Mouse (Mus musculus) myocyte (in vitro differentiated cells): Measurements from ENCODE around the gene Cebpb. TPM values are rescaled to one million over a fixed set of nuclear protein-coding genes. Genes with fewer than 3 reads are reported as not detected.
"Not testable (repeated sequence)": the region's sequence is repeated elsewhere in the genome, so short reads cannot be mapped to it uniquely, and the experiment has no call there.

ENCODE experiments used
- H3K27me3 ChIP-seq: one replicate; pipeline ENCODE4 v1.6.1; 2011; ENCODE audit not compliant: control insufficient read depth, insufficient read depth, insufficient read length
- H3K36me3 ChIP-seq: one replicate; pipeline ENCODE4 v1.6.1; 2011; ENCODE audit not compliant: control insufficient read depth, insufficient read depth
- H3K4me2 ChIP-seq: one replicate; pipeline ENCODE4 v1.6.1; 2011; ENCODE audit warnings: low read depth, control low read depth
- H3K4me3 ChIP-seq: one replicate; pipeline ENCODE4 v1.5.1; 2011; ENCODE audit warnings: mild to moderate bottlenecking, control low read depth, moderate library complexity
- H3K79me2 ChIP-seq: one replicate; pipeline ENCODE4 v1.6.1; 2011; ENCODE audit not compliant: control insufficient read depth, insufficient read depth
- H3ac ChIP-seq: one replicate; pipeline ENCODE4 v1.6.1; 2011; ENCODE audit not compliant: control insufficient read depth, insufficient read length
- CEBPB ChIP-seq: IDR thresholded peaks from 2 replicates; pipeline ENCODE4 v1.6.1; 2011; ENCODE audit warnings: mild to moderate bottlenecking, moderate library complexity; ENCODE audit not compliant: poor library complexity, insufficient read depth, severe bottlenecking
- E2F4 ChIP-seq: IDR thresholded peaks from one replicate; pipeline ENCODE4 v1.6.1; 2011; ENCODE audit warnings: mild to moderate bottlenecking, control low read depth, moderate library complexity; ENCODE audit not compliant: insufficient read depth
- MAX ChIP-seq: IDR thresholded peaks from one replicate; pipeline ENCODE4 v1.6.1; 2011; ENCODE audit warnings: low read depth, mild to moderate bottlenecking, control low read depth
- MYOD1 ChIP-seq, 3 experiments: IDR thresholded peaks; one replicate each; pipeline ENCODE4 v1.6.1; 2011; ENCODE audit warnings: control low read depth in 2 of 3, low read depth in 2 of 3, mild to moderate bottlenecking in 2 of 3, moderate library complexity in 1 of 3; ENCODE audit not compliant: insufficient read length in 2 of 3, control insufficient read depth in 1 of 3
- MYOG ChIP-seq, 3 experiments: IDR thresholded peaks; one replicate each; pipeline ENCODE4 v1.6.1; 2011; ENCODE audit warnings: control low read depth in 2 of 3, low read depth in 2 of 3, mild to moderate bottlenecking in 2 of 3; ENCODE audit not compliant: insufficient read length in 2 of 3, control insufficient read depth in 1 of 3, insufficient read depth in 1 of 3
- POLR2A ChIP-seq: IDR thresholded peaks from one replicate; pipeline ENCODE4 v1.6.1; 2011; ENCODE audit warnings: low read depth, mild to moderate bottlenecking, control low read depth, moderate library complexity; ENCODE audit not compliant: insufficient read length
- POLR2AphosphoS2 ChIP-seq: IDR thresholded peaks from one replicate; pipeline ENCODE4 v1.6.1; 2011; ENCODE audit warnings: low read depth, control low read depth; ENCODE audit not compliant: insufficient read length
- REST ChIP-seq: IDR thresholded peaks from one replicate; pipeline ENCODE4 v1.6.1; 2011; ENCODE audit warnings: mild to moderate bottlenecking, control low read depth, moderate library complexity; ENCODE audit not compliant: insufficient read depth, insufficient read length
- SRF ChIP-seq: IDR thresholded peaks from one replicate; pipeline ENCODE4 v1.6.1; 2011; ENCODE audit warnings: low read depth; ENCODE audit not compliant: control insufficient read depth, insufficient read length
- TCF12 ChIP-seq: IDR thresholded peaks from one replicate; pipeline ENCODE4 v1.6.1; 2011; ENCODE audit warnings: mild to moderate bottlenecking, control low read depth; ENCODE audit not compliant: poor library complexity, insufficient read depth, severe bottlenecking
- TCF3 ChIP-seq: IDR thresholded peaks from one replicate; pipeline ENCODE4 v1.6.1; 2011; ENCODE audit warnings: low read depth, control low read depth; ENCODE audit not compliant: insufficient read length
- USF1 ChIP-seq: IDR thresholded peaks from one replicate; pipeline ENCODE4 v1.6.1; 2011; ENCODE audit warnings: low read depth, mild to moderate bottlenecking, control low read depth, moderate library complexity
- polyA plus RNA-seq: library from polyadenylated mRNA; unstranded; fragments of >200 nt; fragmentation: generic; extraction: Trizol; gene quantifications from one replicate; pipeline ENCODE4 v1.2.1, GENCODE M21; 2012; ENCODE audit warnings: missing spikeins

Cebpb gene
- 74.7 TPM for polyA plus RNA-seq

DNA sequence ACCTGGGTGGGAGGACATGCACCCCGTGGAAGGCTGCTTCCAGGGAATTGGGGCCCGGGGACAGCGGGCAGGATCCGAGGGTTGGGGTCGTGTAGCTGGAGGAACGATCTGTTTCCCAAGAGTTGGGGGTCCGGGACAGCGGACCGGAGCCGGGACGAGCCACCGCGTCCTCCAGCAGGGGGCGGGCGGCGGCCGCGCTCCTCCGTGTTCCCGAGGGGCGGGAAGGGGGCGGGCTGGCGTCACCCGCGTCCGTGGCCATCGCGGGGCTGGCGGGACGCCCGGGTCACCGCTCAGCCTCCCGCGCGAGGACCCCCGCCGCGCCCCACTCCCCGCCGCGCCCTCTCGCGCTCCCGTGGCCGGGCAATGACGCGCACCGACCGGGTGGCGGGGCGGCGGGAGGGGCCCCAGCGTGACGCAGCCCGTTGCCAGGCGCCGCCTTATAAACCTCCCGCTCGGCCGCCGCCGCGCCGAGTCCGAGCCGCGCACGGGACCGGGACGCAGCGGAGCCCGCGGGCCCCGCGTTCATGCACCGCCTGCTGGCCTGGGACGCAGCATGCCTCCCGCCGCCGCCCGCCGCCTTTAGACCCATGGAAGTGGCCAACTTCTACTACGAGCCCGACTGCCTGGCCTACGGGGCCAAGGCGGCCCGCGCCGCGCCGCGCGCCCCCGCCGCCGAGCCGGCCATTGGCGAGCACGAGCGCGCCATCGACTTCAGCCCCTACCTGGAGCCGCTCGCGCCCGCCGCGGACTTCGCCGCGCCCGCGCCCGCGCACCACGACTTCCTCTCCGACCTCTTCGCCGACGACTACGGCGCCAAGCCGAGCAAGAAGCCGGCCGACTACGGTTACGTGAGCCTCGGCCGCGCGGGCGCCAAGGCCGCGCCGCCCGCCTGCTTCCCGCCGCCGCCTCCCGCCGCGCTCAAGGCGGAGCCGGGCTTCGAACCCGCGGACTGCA lies at the start of gene Cebpb:
Gene Cebpb (plus strand): TSS at position 418 of the 954 bp plus-strand sequence.
- peaks cover 28% of the 10 kb centered on the region for H3K79me2 ChIP-seq
- peak within 1 kb of the TSS; percentile 97 for H3ac ChIP-seq
- peak within 1 kb of the TSS; percentile 95 for H3K4me3 ChIP-seq
- no peaks in the 10 kb centered on the region for H3K27me3 ChIP-seq
- H3K36me3 ChIP-seq, result peaks cover 13% of the 10 kb centered on the region
- TF ChIP-seq MYOG (IDR thresholded peaks at IDR 0.05; ENCODE audit: control insufficient read depth in 1 of 3, insufficient read depth in 1 of 3, insufficient read length in 2 of 3, low read depth in 2 of 3) (peak in 1 of 3 experiments; percentile 15), USF1 (no peak), E2F4 (no peak), TCF3 (peak; percentile 44), REST (no peak), MAX (no peak), POLR2A (peak; percentile 98), POLR2AphosphoS2 (peak; percentile 95), TCF12 (no peak), CEBPB (no peak), MYOD1 (IDR thresholded peaks at IDR 0.05; ENCODE audit: control insufficient read depth in 1 of 3, insufficient read length in 2 of 3, low read depth in 2 of 3) (peak in 1 of 3 experiments; percentile 8), SRF (no peak)
- H3K4me2 ChIP-seq, result peak within 1 kb of the TSS; percentile 60

DNA sequence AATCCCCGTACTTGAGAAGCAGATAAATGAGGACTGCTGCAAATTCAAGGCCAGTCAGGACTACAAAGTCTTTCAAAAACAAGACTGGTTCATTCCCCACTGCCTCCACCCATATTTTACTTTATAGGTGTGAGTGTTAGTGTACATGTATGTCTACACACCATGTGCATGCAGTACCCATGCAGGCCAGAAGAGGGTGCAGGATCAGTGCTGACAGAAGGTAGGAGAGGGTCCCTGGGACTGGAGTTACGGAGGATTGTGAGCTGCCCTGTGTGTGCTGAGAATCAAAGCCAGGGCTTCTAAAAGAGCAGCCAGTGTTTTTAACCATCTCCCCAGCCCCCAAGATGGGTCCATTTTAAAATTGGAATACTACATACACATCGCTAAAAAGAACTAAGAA lies 48.4 kb upstream of the Cebpb start:
- Histone ChIP-seq H3K79me2 (no peaks in the 10 kb centered on the region), H3K4me2 (no peak overlapping the region), H3K36me3 (no peaks in the 10 kb centered on the region), H3K4me3 (no peak overlapping the region), H3ac (no peak overlapping the region), H3K27me3 (no peaks in the 10 kb centered on the region)
- no peak for TF ChIP-seq USF1
- no peak for TF ChIP-seq CEBPB
- TF ChIP-seq POLR2AphosphoS2, result no peak
- no peak for TF ChIP-seq POLR2A
- TF ChIP-seq REST, result no peak
- TF ChIP-seq E2F4, result no peak
- TF ChIP-seq MYOD1 (IDR thresholded peaks at IDR 0.05; ENCODE audit: control insufficient read depth in 1 of 3, insufficient read length in 2 of 3, low read depth in 2 of 3), result no peak
- no peak for TF ChIP-seq MAX
- TF ChIP-seq SRF, result no peak
- TF ChIP-seq MYOG (IDR thresholded peaks at IDR 0.05; ENCODE audit: control insufficient read depth in 1 of 3, insufficient read depth in 1 of 3, insufficient read length in 2 of 3, low read depth in 2 of 3), result no peak
- no peak for TF ChIP-seq TCF12
- TF ChIP-seq TCF3, result no peak

DNA sequence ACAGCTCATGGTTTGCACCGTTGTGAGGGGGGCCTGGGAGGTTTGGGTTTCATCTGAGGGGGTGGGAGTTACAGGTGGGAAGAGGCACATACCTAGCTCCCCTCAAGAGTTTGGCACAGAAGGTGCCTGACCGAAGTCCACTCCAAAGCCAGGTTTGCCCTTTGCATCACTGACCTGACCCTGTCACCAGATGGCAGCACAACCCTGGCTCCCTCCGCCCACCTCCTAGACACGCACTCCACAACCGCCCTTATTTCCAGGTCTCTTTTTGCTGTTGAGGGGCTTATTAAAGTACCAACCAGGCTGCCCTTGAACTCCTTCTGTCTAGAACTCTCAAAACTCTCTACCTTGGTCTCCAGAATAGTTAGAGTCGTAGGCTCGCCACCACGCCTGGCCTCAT lies 47.4 kb upstream of the Cebpb start:
- no peaks in the 10 kb centered on the region for H3K79me2 ChIP-seq
- no peak overlapping the region for H3K4me3 ChIP-seq
- TF ChIP-seq SRF, result no peak
- no peak for TF ChIP-seq USF1
- TF ChIP-seq MYOG (IDR thresholded peaks at IDR 0.05; ENCODE audit: control insufficient read depth in 1 of 3, insufficient read depth in 1 of 3, insufficient read length in 2 of 3, low read depth in 2 of 3), result no peak
- peak; percentile 76 for TF ChIP-seq POLR2AphosphoS2
- peak; percentile 22 for TF ChIP-seq POLR2A
- no peak overlapping the region for H3K4me2 ChIP-seq
- peaks cover 5% of the 10 kb centered on the region for H3K36me3 ChIP-seq
- no peak overlapping the region for H3ac ChIP-seq
- H3K27me3 ChIP-seq, result no peaks in the 10 kb centered on the region

DNA sequence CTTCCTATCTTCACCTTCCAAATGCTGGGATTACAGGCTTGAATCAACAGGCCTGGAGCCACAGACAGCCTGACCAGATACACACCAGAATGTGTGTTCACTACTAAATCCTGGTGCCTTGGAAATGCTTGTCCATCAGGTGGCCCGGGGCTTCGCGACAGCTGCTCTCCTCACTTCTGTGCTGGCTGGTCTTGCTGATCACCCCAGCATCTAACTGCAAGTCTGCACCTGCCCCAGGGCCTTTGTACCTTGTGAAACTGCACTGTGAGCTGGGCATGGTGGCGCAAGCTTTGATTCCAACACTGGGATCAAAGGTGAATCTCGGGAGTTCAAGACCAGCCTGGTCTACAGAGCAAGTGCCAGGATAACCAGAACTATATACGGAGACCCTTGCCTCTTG lies 46.6 kb upstream of the Cebpb start:
- no peak overlapping the region for H3K4me3 ChIP-seq
- no peaks in the 10 kb centered on the region for H3K27me3 ChIP-seq
- H3ac ChIP-seq, result no peak overlapping the region
- H3K36me3 ChIP-seq, result peaks cover 5% of the 10 kb centered on the region
- H3K4me2 ChIP-seq, result no peak overlapping the region
- no peaks in the 10 kb centered on the region for H3K79me2 ChIP-seq
- TF ChIP-seq TCF12, result no peak
- no peak for TF ChIP-seq MAX
- TF ChIP-seq MYOG (IDR thresholded peaks at IDR 0.05; ENCODE audit: control insufficient read depth in 1 of 3, insufficient read depth in 1 of 3, insufficient read length in 2 of 3, low read depth in 2 of 3), result no peak
- TF ChIP-seq E2F4, result no peak
- no peak for TF ChIP-seq REST
- no peak for TF ChIP-seq POLR2A
- TF ChIP-seq CEBPB, result no peak
- TF ChIP-seq TCF3, result no peak
- no peak for TF ChIP-seq SRF
- TF ChIP-seq POLR2AphosphoS2, result no peak
- TF ChIP-seq USF1, result no peak
- TF ChIP-seq MYOD1 (IDR thresholded peaks at IDR 0.05; ENCODE audit: control insufficient read depth in 1 of 3, insufficient read length in 2 of 3, low read depth in 2 of 3), result no peak

DNA sequence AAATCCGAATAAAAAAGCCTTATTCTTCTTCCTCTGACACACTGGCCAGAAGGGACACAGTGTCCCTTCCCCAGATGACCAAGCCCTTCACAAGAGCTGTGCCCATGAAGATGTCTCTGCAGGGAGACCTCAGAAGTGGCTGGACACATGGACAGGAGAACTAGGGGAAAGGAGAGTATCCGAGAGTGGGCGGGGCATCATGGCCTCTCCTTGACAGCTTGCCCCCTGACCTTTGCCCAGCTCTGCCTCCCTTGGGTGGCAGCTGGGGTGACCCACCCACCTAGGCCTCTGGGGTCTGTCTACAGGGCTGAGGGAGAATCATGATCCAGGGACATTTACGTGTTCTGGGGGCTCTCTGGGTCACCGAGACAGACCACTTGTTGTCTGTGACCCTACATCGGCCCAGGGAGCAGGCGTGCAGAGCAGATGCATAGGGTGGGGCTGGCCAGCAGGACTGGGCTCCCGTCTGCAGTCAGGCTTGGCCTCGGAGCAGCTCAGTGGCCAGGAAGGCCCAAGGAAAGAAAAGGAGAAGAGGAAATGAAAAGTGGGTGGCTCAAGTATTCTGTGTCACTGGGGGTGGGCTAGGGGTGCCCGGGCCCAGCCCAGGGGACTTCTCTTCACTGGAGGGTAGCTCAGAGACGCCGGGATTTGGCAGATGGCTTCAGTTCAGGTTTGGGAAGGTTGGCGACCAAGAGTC lies 45.2 kb upstream of the Cebpb start:
- H3K27me3 ChIP-seq, H3K36me3 ChIP-seq, H3ac ChIP-seq, H3K4me3 ChIP-seq, H3K4me2 ChIP-seq, H3K79me2 ChIP-seq: not testable (repeated sequence)
